Mouse (Mus musculus) CH12.LX (cell line): ENCODE measurements around the gene Pfn1. TPM values are rescaled to one million over a fixed set of nuclear protein-coding genes. Genes with fewer than 3 reads are reported as not detected.

ENCODE experiments used
- DNase-seq: peaks from one replicate; pipeline ENCODE4 v3.0.0-alpha.2; 2013; ENCODE audit errors: extremely low read depth
- H3K27ac ChIP-seq: 2 replicates; pipeline ENCODE4 v1.5.1; 2012; ENCODE audit warnings: low read depth, mild to moderate bottlenecking, control low read depth, moderate library complexity; ENCODE audit not compliant: insufficient read depth
- H3K27me3 ChIP-seq: replicated peaks from 2 replicates; pipeline ENCODE3; 2012; ENCODE audit warnings: inconsistent platforms
- H3K36me3 ChIP-seq, 2 experiments: replicated peaks in 1 of 2; 2 replicates each; pipeline versions ENCODE3 to v1.6.1; 2012; ENCODE audit warnings: inconsistent platforms in 1 of 2, low read length in 1 of 2, mild to moderate bottlenecking in 1 of 2, mixed read lengths in 1 of 2, moderate library complexity in 1 of 2; ENCODE audit not compliant: control insufficient read depth in 1 of 2, insufficient read depth in 1 of 2
- H3K4me1 ChIP-seq, 2 experiments: 2 replicates each; pipeline ENCODE4 v1.6.1; 2012; ENCODE audit warnings: inconsistent platforms in 1 of 2, moderate library complexity in 1 of 2; ENCODE audit not compliant: insufficient read depth in 2 of 2, control insufficient read depth in 1 of 2
- H3K4me2 ChIP-seq: 2 replicates; pipeline ENCODE4 v1.6.1; 2012; ENCODE audit warnings: low read depth, mild to moderate bottlenecking, control low read depth; ENCODE audit not compliant: poor library complexity, insufficient read depth, severe bottlenecking
- H3K4me3 ChIP-seq, 3 experiments: fragments of 150-350 bp in 1 of 3; sonication (generic) in 1 of 3; replicated peaks in 1 of 3; 2 replicates each; pipeline versions ENCODE3 to v1.5.1; 2011 to 2012; ENCODE audit warnings: low read depth in 2 of 3, low read length in 2 of 3, mild to moderate bottlenecking in 2 of 3, moderate library complexity in 2 of 3, control low read depth in 1 of 3, improper control_type of control experiment in 1 of 3, inconsistent platforms in 1 of 3, mixed read lengths in 1 of 3; ENCODE audit not compliant: poor library complexity in 1 of 3
- H3K79me2 ChIP-seq: replicated peaks from 2 replicates; pipeline ENCODE4 v1.6.1; 2012; ENCODE audit warnings: mild to moderate bottlenecking, moderate library complexity; ENCODE audit not compliant: control insufficient read depth, poor library complexity, insufficient read depth, severe bottlenecking; ENCODE audit errors: extremely low read depth
- H3K9ac ChIP-seq: 2 replicates; pipeline ENCODE4 v1.6.1; 2012; ENCODE audit warnings: low read depth, mild to moderate bottlenecking, control low read depth, moderate library complexity; ENCODE audit not compliant: insufficient read depth
- H3K9me3 ChIP-seq: replicated peaks from 2 replicates; pipeline ENCODE3; 2012; ENCODE audit warnings: low read length, inconsistent platforms, mixed read lengths
- CHD1 ChIP-seq: IDR thresholded peaks from 2 replicates; pipeline ENCODE4 v1.6.1; 2012; ENCODE audit warnings: low read depth, low read length, improper control_type of control experiment, inconsistent platforms
- CHD2 ChIP-seq: IDR thresholded peaks from 2 replicates; pipeline ENCODE4 v1.6.1; 2011; ENCODE audit warnings: low read length, improper control_type of control experiment
- E2F4 ChIP-seq: IDR thresholded peaks from 2 replicates; pipeline ENCODE4 v1.6.1; 2011; ENCODE audit warnings: low read depth, low read length, improper control_type of control experiment; ENCODE audit not compliant: insufficient replicate concordance
- ELF1 ChIP-seq: IDR thresholded peaks from 2 replicates; pipeline ENCODE4 v1.6.1; 2014; ENCODE audit warnings: low read depth, mild to moderate bottlenecking, inconsistent platforms, low read length, improper control_type of control experiment
- EP300 ChIP-seq: IDR thresholded peaks from 2 replicates; pipeline ENCODE4 v1.6.1; 2011; ENCODE audit warnings: low read length, improper control_type of control experiment
- GABPA ChIP-seq: IDR thresholded peaks from 2 replicates; pipeline ENCODE4 v1.6.1; 2012; ENCODE audit warnings: low read depth, low read length, improper control_type of control experiment, inconsistent platforms; ENCODE audit not compliant: insufficient replicate concordance
- HCFC1 ChIP-seq: IDR thresholded peaks from 2 replicates; pipeline ENCODE4 v1.6.1; 2012; ENCODE audit warnings: low read depth, mild to moderate bottlenecking, inconsistent platforms, low read length, improper control_type of control experiment
- JUN ChIP-seq: IDR thresholded peaks from 2 replicates; pipeline ENCODE4 v1.6.1; 2011; ENCODE audit warnings: low read depth, mild to moderate bottlenecking, low read length, improper control_type of control experiment, moderate library complexity; ENCODE audit not compliant: insufficient read depth
- JUND ChIP-seq: conservative IDR thresholded peaks from 2 replicates; pipeline ENCODE4 v1.6.1; 2011; ENCODE audit warnings: low read depth, low read length, improper control_type of control experiment
- KAT2A ChIP-seq: IDR thresholded peaks from 2 replicates; pipeline ENCODE4 v1.6.1; 2012; ENCODE audit warnings: low read length, improper control_type of control experiment, inconsistent platforms; ENCODE audit not compliant: insufficient replicate concordance
- MAFK ChIP-seq: IDR thresholded peaks from 2 replicates; pipeline ENCODE4 v1.6.1; 2011; ENCODE audit warnings: low read length, improper control_type of control experiment; ENCODE audit not compliant: insufficient replicate concordance
- MAX ChIP-seq: IDR thresholded peaks from 2 replicates; pipeline ENCODE4 v1.6.1; 2011; ENCODE audit warnings: low read length, improper control_type of control experiment
- MXI1 ChIP-seq: IDR thresholded peaks from 2 replicates; pipeline ENCODE4 v1.6.1; 2011; ENCODE audit warnings: mild to moderate bottlenecking, low read depth, low read length, improper control_type of control experiment
- RCOR1 ChIP-seq: conservative IDR thresholded peaks from 2 replicates; pipeline ENCODE4 v1.6.1; 2012; ENCODE audit warnings: low read depth, mild to moderate bottlenecking, inconsistent platforms, low read length, improper control_type of control experiment
- SIN3A ChIP-seq: IDR thresholded peaks from 2 replicates; pipeline ENCODE4 v1.6.1; 2012; ENCODE audit warnings: low read length, improper control_type of control experiment, inconsistent platforms
- SMC3 ChIP-seq: IDR thresholded peaks from 2 replicates; pipeline ENCODE4 v1.6.1; 2011; ENCODE audit warnings: low read depth, low read length, improper control_type of control experiment
- TCF12 ChIP-seq: IDR thresholded peaks from 2 replicates; pipeline ENCODE4 v1.6.1; 2014; ENCODE audit warnings: low read depth, mild to moderate bottlenecking, inconsistent platforms, low read length, improper control_type of control experiment
- UBTF ChIP-seq: IDR thresholded peaks from 2 replicates; pipeline ENCODE4 v1.6.1; 2012; ENCODE audit warnings: low read depth, mild to moderate bottlenecking, inconsistent platforms, low read length, improper control_type of control experiment, moderate library complexity
- USF1 ChIP-seq: IDR thresholded peaks from 2 replicates; pipeline ENCODE4 v1.6.1; 2014; ENCODE audit warnings: low read depth, mild to moderate bottlenecking, inconsistent platforms, low read length, improper control_type of control experiment
- ZKSCAN1 ChIP-seq: IDR thresholded peaks from 2 replicates; pipeline ENCODE4 v1.6.1; 2012; ENCODE audit warnings: low read depth, inconsistent platforms, low read length, improper control_type of control experiment, borderline replicate concordance
- ZNF384 ChIP-seq: IDR thresholded peaks from 2 replicates; pipeline ENCODE4 v1.6.1; 2012; ENCODE audit warnings: low read depth, low read length, improper control_type of control experiment, inconsistent platforms
- dilution Hi-C: fragments of 300-500 bp; cut with MboI; formaldehyde crosslinking; loops from 2 replicates; pipeline ENCODE4 v1.14.3; 2020; ENCODE audit warnings: low sequenced_read_pairs; ENCODE audit not compliant: extremely low pct_unique_long_range_greater_than_20kb, extremely low pct_ligation_motif_present
- in situ Hi-C: fragments of 300-500 bp; cut with MboI; formaldehyde crosslinking; loops from 3 replicates; pipeline ENCODE4 v1.14.3; 2019; ENCODE audit warnings: low sequenced_read_pairs, low pct_ligation_motif_present, low pct_unique_long_range_greater_than_20kb, mixed read lengths
- polyA plus RNA-seq: library from polyadenylated mRNA; unstranded; fragments of >175 nt; gene quantifications from 2 replicates; pipeline ENCODE4 v1.2.1, GENCODE M21; 2012; ENCODE audit warnings: low read depth; ENCODE audit not compliant: insufficient read length
- total RNA-seq, 2 experiments: library from RNA; depleted of rRNA; stranded (reverse); fragments of 300-350 nt in 1 of 2; fragments of >200 nt in 1 of 2; gene quantifications; 2 replicates each; pipeline ENCODE4 v1.2.3; 2012 to 2014

The Pfn1 gene
- total and polyA plus RNA-seq, 3 experiments, result 844 to 2,624 (median 1,045) TPM

DNA sequence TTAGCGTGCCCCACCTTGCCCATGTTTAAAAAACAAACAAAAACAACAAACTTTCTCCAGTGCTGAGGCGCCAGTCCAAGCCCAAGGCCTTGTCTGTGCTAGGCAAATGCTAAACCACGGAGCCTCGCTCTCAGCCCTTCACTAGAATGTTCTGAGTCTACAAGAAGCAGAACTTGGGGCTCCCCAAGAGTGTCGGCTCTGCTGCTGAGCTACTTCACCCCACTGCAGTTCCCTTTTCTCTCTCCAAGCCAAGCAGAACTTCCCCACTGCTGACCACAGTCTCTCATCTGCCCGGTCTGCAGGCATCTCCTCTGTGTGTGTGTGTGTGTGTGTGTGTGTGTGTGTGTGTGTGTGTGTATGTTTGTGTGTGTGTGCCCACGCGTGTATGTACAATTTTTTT, 25.4 kb upstream of the Pfn1 start:
- Histone ChIP-seq H3K9ac (no peak overlapping the region), H3K27ac (no peak overlapping the region), H3K36me3 (peaks cover 64 to 93% of the 10 kb centered on the region in 2 experiments), H3K4me3 (no peak overlapping the region), H3K4me2 (no peak overlapping the region), H3K27me3 (no peaks in the 10 kb centered on the region), H3K9me3 (no peaks in the 10 kb centered on the region), H3K4me1 (peaks cover 0 to 60% of the 10 kb centered on the region in 2 experiments), H3K79me2 (no peaks in the 10 kb centered on the region)
- in situ Hi-C loops, result no loop called here
- dilution Hi-C loops, result no loop called here
- TF ChIP-seq HCFC1 (no peak), ZNF384 (peak; percentile 34; the same call in 1 of the 2 replicates)
- peak; percentile 76 for DNase-seq

DNA sequence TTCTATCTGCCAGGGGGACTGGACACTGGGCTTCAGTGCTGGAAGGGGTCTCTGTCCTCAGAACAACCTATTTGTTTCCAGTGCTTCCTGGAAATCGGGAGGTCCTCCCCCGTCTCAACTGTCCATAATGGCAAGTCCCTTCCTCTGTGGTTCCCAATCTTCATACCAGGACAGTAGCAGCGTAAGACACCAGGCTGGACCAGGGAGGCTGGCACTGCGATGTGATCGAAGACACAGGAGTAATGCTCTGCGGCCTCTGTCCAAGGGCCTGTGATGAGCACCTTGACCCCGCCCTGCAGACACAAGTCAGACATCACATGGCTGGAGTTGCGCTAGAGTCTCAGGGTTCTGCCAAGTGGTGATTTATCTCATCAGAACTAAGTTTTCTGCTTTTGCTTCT, 24.9 kb upstream of the Pfn1 start:
- DNase-seq, result no peak
- Histone ChIP-seq H3K36me3 (peaks cover 66 to 92% of the 10 kb centered on the region in 2 experiments), H3K4me2 (no peak overlapping the region), H3K79me2 (no peaks in the 10 kb centered on the region), H3K27me3 (no peaks in the 10 kb centered on the region), H3K9ac (no peak overlapping the region), H3K4me3 (no peak overlapping the region), H3K4me1 (peaks cover 0 to 55% of the 10 kb centered on the region in 2 experiments), H3K27ac (no peak overlapping the region), H3K9me3 (no peaks in the 10 kb centered on the region)
- dilution Hi-C loops (no loop called here), in situ Hi-C loops (no loop called here)
- TF ChIP-seq MXI1, result no peak
- no peak for TF ChIP-seq ELF1
- TF ChIP-seq CHD1, result no peak
- TF ChIP-seq MAX, result no peak
- TF ChIP-seq JUN, result no peak
- no peak for TF ChIP-seq RCOR1
- TF ChIP-seq EP300, result no peak
- no peak for TF ChIP-seq UBTF
- TF ChIP-seq CHD2, result no peak
- no peak for TF ChIP-seq HCFC1
- TF ChIP-seq TCF12, result no peak
- no peak for TF ChIP-seq MAFK
- TF ChIP-seq KAT2A, result no peak
- no peak for TF ChIP-seq SIN3A
- no peak for TF ChIP-seq ZKSCAN1
- no peak for TF ChIP-seq E2F4
- no peak for TF ChIP-seq USF1
- TF ChIP-seq JUND, result no peak
- no peak for TF ChIP-seq GABPA
- TF ChIP-seq SMC3, result no peak
